Mouse (Mus musculus) left cerebral cortex, postnatal 14 days (tissue): ENCODE data around the gene Smyd3. TPM values are rescaled to one million over a fixed set of nuclear protein-coding genes. Genes with fewer than 3 reads are reported as not detected.
A peak's percentile ranks its signal among the peaks of the same experiment; 100 is the strongest.
"Not testable (repeated sequence)": the region's sequence is repeated elsewhere in the genome, so short reads cannot be mapped to it uniquely, and the experiment has no call there.

Experiments
- DNase-seq, 2 experiments: peaks; one replicate each; pipeline ENCODE4 v3.0.0; 2021 to 2022; ENCODE audit warnings: low spot score in 2 of 2, mixed read lengths in 1 of 2
- intact Hi-C: fragments of 180-260 bp; cut with DNase I; formaldehyde crosslinking; loops from one replicate; pipeline ENCODE4 v1.15.1; 2025
- total RNA-seq, 2 experiments: library from RNA; stranded (reverse); gene quantifications; 2 replicates each; pipeline ENCODE4 v1.2.3; 2021

Smyd3 gene
- total RNA-seq, 2 experiments from 2014 or later = 19.1 to 20.6 TPM

- no peak for DNase-seq
- intact Hi-C loops = no loop called here
These were observed 178.8 kb downstream of the Smyd3 start for GRCm38 (mm10) chr1:179339066-179339465.

GRCm38 (mm10) chr1:179337529-179337928 lies 180.3 kb downstream of the Smyd3 start:
- no peak for DNase-seq
- intact Hi-C loops = no loop called here

- intact Hi-C loops = no loop called here
- DNase-seq = no peak
These were observed 190.9 kb downstream of the Smyd3 start for GRCm38 (mm10) chr1:179326965-179327308.

DNA sequence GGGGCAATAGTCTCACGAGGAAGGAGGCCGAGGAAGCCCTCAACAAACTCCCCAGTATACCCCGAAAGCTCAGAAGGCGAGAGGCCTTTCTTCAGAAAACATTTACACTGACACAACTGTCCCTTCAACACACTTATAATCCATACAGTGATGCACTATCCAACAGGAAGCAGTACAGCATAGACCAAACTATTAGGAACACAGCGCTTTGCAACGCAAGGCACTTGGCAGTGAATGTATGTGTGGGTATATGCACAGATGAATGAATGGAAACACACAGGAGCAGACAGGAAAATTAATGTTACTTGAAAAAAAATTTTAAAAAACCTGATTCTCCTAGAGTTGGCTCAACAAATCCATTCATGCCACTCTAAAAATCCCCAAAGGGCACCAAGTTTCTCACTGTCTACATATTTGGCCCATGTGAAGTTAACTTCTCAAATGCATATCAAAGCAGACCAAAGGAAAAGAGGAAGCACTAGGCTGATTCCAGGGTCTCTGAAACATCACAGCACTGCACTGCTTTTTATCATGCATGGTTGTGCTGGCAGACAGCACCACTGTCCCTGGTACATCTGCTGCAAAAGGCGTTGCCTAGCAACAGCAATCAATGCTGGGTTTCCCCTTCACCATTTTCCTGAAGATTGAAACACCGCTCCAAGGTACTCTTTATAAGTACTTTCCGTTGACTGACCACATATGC lies 191.4 kb downstream of the Smyd3 start:
- DNase-seq = peak; percentile 27 to 50
- intact Hi-C loops = no loop called here

GRCm38 (mm10) chr1:179324271-179324670 lies 193.6 kb downstream of the Smyd3 start:
- no peak for DNase-seq
- intact Hi-C loops = no loop called here

DNA sequence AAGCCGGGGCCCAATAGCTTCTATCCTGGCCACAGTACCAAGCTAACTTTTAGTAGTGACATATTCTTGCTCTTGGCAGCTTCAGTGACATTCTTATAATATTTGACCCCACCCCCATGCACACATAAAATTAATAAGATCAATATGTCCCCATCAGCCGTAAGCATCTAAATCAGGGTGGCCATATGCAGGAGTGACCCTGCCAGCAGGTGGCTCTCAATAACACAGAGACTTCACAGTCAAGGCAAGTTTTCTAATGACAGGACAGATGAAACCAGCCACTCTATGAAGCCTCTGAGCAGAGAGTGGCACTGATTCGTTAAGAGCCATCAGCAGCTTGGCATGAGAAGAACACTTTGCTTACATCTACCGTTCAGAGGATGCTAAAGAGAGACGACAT lies 204.2 kb downstream of the Smyd3 start:
- intact Hi-C loops = no loop called here
- DNase-seq = no peak

DNA sequence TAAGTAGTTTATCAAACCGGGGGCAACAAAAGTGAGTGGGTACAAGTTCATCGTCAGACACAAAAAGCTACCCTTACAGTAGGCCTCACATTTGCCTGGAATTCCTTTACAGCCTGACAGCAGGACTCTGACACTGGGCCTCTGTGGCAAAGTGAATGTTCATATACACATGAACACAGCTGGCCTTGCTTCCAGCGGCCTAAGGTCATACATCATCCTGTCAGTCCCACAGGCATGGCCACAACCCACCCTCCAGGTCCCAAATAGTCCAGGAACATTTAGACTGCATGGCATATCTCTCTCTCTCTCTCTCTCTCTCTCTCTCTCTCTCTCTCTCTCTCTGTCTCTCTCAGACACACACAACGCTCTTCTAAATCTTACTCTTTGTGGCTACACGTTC lies 208.4 kb downstream of the Smyd3 start:
- intact Hi-C loops = no loop called here
- no peak for DNase-seq

DNA sequence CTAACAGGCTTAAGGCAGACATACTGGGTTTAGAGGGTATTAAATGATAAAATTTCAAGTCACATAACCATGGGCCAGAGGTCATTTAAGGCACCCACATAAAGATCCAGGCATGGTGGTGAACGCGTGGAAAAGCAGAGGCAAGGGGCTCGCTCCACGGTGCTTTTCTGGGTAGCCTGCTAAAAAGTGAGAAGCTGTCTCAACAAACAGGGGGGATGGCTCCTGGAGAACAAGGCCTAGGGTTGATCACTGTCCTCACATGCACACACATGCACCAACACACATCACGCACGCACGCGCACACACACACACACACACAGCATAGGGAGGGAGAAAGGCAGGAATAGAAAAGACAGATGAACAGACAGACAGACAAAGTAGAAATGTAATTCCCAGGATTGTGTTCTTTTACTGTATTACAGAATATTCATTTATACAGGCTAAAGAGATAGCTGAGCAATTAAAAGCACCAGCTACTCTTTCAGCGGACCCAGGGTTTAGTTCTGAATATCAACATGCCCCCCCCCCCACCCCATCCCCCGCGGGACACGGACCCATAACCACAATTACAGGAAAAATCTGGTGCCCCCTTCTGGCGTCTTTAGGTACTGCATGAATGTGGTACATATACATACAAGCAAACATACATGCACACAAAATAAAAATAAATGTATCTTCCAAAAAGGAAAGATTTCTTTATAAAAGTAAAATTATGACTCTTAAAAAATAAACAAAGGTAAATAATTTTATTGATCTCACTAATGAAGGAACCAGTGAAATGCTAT lies 215.2 kb downstream of the Smyd3 start:
- intact Hi-C loops = no loop called here

GRCm38 (mm10) chr1:179295626-179296025 lies 222.2 kb downstream of the Smyd3 start:
- DNase-seq = no peak
- intact Hi-C loops = no loop called here

More for the DNA sequence above, 215.2 kb downstream of the Smyd3 start:
- no peak for DNase-seq

DNA sequence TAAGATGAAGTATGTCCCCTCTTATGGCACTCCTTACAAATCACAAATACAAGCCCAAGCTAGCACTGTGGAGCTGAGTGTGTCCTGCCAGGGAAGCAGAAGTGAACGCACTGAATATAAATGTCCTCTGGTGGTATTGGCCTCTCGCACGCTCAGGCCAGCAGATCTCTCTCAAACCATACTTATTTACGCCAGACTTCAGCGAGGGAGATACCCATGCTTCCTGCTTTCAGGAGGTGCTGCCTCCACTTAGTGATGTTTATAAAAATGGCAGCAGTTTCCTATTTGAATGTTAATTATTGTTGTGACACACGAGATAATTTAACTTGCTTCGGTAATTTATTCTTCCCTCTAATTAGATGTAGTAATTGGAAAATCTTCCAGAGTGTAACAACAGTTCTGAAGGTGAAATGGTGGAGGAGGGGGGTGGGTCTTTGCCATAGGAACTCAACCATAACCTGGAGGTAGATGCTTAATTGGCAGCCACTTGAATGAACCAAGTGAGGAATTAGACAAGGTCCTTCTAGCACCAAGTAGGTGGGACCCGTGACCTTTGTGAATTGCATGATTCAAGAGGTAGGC lies 224.0 kb downstream of the Smyd3 start:
- intact Hi-C loops = no loop called here
- no peak for DNase-seq

DNA sequence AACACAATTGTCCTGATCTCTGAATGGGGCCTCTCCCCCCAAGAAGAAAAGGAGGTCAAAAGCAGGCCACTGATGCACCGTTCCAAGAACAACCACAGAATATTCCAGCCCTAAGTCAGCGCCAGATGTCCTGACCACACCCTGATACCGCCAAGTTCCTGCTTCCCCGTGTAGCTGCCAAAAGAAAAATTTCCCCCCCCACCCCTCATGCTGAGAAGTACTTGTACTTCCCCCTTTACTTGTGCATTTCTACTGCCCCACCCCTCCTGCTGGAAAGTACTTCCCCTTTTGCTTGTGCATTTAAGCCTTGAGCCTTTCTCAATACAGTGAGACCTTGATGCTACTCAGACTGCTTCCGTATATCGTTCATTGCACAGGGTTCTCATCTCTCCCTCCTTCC lies 227.7 kb downstream of the Smyd3 start:
- intact Hi-C loops = not testable (repeated sequence)

GRCm38 (mm10) chr1:179289744-179290143 lies 228.1 kb downstream of the Smyd3 start:
- intact Hi-C loops = no loop called here
- DNase-seq = no peak

More for the DNA sequence above, 227.7 kb downstream of the Smyd3 start:
- not testable (repeated sequence) for DNase-seq

DNA sequence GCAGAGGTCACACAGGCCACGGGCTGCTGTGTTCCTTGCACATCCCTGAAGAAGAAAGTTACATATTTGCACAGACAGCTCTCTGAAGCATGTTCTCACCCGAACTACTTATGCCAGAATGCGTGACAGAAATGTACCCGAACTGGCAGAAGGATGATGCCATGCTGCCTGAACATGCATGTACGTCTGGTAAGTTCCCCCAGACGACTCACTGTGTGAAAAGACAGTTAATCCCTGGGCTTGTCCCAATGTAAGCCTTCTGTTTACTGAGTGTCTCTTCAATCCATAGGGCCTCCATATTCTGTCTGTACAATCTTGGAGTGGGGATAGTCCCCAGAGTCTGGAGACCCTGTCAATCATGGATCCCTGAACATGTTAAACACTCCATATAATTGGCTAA lies 231.1 kb downstream of the Smyd3 start:
- intact Hi-C loops = no loop called here
- DNase-seq = no peak

DNA sequence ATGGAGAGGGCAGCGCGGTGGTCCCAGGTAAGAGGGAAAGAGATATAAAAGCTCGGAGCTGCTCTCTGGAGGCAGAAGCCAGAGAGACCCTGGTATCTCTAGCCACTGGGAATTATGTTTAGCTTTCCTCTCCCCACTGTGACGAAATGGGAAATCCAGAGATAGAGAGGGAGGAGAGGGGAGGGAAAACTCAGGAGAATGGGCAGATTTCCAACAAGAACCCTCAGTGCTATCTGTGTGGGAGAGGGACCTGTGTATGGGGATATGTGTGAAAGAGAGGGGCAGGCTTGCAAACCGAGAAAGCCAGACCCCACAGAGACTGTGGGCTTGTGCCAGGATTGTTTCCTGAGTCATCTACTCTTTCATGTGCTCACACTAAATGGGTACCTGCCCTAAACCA lies 235.0 kb downstream of the Smyd3 start:
- no peak for DNase-seq
- intact Hi-C loops = no loop called here

DNA sequence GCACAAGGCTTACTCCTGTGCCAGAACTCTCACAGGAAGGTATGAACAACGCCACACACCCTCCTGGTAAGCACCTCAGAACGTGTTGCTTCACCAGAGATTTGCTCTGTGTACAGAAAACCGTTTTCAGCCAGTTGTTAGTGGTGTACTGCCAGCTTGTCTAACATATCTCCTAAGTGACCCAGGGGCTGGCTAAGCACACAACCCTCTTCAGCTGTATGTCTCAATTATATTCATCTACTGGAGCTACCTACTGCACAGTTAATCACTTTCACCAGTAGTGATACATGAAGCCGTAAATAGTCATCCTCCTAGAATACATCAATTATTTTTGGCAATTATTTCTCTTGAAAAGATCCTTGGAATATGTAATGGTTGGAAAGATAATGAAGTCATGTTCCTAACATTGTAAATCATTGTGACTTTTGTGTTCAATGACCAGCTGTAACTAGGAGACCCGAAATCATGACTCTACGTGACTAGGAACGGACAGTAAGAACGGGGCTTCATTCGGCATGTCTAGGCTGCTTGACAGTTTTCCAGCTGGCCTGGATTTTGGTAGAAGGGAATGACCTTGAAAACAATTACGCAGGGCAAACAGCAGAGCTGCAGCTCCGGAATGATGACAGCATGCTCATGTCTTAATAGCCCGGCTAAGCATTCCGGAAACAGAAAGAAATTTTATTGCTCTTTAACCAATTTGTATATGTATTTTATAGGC lies 236.3 kb downstream of the Smyd3 start:
- intact Hi-C loops = no loop called here
- no peak for DNase-seq

DNA sequence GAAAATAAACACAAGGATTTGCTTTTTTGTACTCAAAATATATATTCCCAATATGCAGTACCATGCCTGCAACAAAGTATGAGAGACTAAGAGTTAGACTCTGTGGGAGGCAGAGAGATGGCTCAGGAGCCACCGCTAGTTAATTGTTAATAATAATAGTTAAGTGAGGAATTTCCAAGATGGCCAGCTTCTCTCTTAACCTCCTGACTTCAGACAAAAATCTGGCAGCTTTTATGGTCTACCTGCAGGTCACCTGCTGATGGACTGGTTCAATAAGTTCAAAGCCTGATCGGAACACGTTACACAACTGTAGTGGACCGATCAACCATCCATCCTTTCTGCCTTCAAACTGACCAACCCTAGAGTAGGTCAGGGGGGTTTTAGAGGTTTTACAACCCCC lies 238.7 kb downstream of the Smyd3 start:
- DNase-seq = no peak
- intact Hi-C loops = no loop called here

GRCm38 (mm10) chr1:179277346-179277745 lies 240.5 kb downstream of the Smyd3 start:
- no peak for DNase-seq
- intact Hi-C loops = no loop called here

DNA sequence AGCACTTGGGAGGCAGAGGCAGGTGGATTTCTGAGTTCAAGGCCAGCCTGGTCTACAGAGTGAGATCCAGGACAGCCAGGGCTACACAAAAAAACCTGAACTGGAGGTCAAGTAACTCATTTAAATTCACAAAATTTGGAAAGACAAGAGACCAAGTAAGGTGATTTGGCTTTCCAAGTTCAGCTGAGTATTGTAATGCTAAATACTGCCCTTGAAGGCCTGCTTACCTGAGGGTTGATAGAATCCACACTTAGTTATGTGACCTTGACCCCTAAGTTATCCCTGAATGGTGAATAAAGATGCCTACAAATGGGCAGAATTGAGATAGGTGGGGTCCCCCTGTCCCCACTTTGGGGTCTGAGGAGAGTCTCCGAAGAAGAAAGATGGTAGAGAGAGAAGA lies 241.0 kb downstream of the Smyd3 start:
- intact Hi-C loops = no loop called here

GRCm38 (mm10) chr1:179272926-179273325 lies 244.9 kb downstream of the Smyd3 start:
- intact Hi-C loops = no loop called here

More for the DNA sequence above, 241.0 kb downstream of the Smyd3 start:
- no peak for DNase-seq

GRCm38 (mm10) chr1:179272351-179272750 lies 245.5 kb downstream of the Smyd3 start:
- intact Hi-C loops = no loop called here
- no peak for DNase-seq

More at GRCm38 (mm10) chr1:179272926-179273325, 244.9 kb downstream of the Smyd3 start:
- no peak for DNase-seq
